Mouse (Mus musculus): Measurements from ENCODE around the gene Akap7.

- TF ChIP-seq CTCF (IDR thresholded peaks at IDR 0.05; ENCODE audit: insufficient read depth, low read length), result no peak
- TF ChIP-seq POLR2A (IDR thresholded peaks at IDR 0.05; ENCODE audit: borderline replicate concordance, extremely low read depth, low read depth, low read length), result no peak
These were observed 161.8 kb downstream of the Akap7 start for GRCm38 (mm10) chr10:25145851-25146250.

Measured in lung, adult 2 months (tissue).